Mouse (Mus musculus) heart, adult 11 months (tissue): Measurements from ENCODE around the gene Nhlh1.

ENCODE experiments used
- DNase-seq: peaks from one replicate; pipeline ENCODE4 v3.0.0; 2022

The Nhlh1 gene

DNA sequence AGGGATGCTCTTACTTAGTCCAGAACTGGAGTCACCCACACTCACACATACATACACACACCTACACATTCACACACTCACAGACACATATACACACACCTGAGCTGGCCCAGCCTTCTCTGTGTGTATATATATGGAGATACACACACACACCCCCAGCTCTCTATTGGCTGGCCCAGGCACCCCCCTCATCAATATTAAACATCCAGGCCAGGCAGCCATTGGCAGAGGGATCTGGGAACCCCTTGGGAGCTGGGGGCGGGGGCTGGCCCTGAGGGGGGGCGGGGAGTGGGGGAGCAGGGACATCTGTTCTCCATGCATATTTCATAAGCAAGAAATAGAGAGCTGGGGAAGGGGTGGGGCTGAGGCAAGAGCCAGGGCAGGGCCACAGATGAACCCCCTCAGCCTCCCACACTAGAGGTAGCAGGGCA is at the start of gene Nhlh1:
Gene Nhlh1, minus strand, starts transcription at position 83 of the 431 bp plus-strand sequence.
- DNase-seq, result no peak

DNA sequence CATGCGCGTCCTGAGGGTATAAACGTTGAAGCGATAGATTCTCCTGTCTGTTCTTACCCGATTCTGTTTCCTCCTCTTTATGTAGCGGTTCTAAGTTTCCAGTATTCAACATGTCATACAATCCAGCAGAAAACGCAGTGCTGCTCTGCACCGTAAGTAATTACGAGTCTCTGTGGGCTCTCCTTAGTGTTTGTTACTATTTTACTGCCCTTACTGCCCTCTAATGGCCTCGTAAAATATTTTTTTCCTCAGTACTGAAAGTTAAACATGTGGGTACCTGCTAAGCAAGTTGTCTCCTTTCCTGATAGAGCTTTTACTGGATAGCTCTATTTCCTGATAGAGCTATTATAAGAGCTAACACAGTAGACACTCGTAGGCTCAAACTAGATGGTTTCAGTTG is 47.7 kb upstream of the Nhlh1 start:
- no peak for DNase-seq

DNA sequence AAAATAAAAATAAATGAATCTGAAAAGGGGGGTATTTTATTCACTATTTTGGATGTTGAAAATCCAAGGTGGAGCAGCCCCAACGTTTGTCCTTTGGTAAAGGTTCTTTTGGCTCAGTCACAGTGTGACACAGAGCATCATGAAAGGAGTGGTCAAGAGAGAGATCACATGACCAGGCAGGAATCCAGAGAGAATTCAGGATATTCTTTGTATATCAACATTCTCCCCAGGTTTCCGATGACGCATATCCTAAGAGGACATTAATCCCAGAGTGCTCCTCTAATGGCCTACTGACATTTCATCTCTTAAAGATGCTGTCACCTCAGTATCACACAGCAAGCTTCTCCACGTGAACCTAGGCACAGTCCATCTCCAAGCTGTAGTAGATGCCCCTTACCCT is 46.2 kb upstream of the Nhlh1 start:
- DNase-seq, result no peak

DNA sequence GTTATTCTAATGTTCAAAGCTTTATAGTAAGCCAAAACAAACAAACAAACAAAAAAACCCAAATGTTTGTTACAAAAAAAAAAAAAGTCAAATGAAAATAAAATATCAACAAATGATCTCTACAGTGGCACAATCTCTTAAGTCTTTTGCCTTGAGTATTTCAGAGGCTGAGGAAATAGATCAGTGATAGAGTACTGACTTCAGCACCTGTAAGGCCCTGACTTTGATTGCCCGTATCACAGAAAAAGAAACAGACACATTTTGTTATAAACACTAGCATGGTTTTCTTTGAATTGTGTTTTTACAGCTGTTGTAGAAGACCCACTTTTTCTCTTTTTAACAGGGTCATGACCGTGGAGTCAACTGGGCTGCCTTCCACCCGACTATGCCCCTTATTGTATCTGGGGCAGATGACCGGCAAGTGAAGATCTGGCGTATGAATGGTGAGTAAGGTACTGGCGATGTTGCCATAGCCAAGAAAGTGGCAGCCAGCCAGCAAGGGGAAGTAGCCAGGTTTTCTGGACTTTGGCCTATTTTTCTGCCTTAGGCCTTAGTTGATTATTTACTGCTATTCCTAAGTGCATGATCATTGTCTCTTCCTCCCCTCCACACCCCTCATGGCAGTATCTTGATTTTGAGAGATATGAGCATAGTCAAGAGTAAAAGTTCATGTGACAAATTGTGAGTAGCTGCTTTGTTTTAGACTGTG is 42.1 kb upstream of the Nhlh1 start:
- no peak for DNase-seq

DNA sequence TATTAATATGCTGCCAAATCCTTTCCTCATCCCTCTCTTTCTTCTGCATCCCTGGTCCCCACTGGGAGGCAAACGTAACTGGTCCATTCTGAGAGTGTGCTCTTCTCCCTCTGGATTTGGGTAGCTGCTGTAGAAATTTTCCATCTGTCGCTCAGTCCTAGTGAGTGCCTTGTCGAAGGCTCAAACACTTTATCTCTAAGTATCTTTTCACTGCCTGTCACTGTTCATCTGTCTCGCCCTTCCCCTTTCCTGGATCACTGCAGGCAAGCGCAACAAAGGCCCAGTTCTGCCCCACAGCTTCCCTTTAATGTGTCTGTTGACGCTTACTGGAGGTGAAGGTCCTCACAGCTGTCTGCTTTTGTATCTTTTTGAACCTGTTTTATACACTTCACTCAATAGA is 37.8 kb upstream of the Nhlh1 start:
- peak; percentile 88 for DNase-seq

DNA sequence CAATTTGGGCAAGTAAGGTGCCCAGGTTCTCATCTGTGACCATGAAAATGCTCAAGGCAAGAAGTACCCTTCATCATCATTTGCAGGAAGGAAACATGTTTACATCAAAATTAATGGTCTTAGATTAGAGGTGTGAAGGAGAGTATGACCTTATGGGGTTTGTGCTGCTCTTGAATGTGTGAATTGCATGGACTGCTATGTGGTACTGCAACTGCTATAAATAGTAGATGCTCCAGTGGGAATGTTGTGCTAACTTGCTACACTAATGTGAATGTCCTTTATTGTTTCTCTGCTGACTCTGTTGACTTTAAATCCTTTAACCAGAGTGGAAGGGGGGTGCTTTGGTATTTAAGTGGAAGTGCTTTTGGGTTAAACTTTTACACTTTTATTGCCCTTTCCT is 36.9 kb upstream of the Nhlh1 start:
- peak; percentile 25 for DNase-seq

DNA sequence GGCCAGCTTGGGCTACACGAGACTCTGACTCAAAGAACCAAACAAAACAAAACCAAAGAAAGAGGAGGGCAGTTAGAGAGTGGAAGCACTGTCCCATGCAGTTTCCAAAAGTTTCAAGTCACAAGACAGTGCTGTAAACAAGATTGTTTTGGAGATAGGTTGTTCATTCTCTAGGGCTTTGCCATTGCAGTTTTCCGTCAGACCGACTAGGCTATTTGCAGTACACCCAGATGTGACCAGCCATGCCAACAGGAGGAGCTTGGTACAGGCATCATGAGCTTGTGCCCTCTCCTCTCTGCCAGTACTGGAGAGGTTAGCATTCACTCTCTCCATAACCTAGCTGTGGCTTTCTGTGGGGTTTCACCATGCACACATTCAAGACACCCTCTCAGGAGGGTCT is 36.1 kb upstream of the Nhlh1 start:
- peak; percentile 92 for DNase-seq

DNA sequence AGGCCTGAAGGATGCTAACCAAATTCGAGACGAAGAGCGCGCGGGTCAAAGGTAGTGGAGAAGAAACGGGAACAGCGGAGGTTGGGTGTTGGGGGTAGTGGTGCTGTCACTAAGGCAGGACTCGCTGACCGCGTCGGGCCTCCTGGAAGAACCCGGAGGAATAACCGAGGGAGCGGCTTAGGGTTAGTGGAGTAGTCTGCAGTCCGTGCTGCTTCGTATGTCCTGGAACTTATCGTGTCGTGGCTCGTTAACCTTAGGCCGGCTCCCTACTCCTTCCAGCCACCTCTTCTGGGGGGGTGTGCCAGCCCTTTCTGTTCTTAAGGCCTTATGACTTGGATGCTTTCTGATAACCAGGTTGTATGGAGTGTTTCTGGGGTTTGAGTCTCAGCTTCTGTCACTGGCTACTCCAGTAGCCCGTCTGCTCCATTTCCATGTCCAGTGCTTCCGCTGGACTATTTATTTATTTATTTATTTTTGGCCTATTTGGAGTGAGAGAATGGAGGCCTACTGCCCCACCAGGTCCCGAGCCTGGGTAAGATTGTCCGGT is 25.6 kb upstream of the Nhlh1 start:
- no peak for DNase-seq

DNA sequence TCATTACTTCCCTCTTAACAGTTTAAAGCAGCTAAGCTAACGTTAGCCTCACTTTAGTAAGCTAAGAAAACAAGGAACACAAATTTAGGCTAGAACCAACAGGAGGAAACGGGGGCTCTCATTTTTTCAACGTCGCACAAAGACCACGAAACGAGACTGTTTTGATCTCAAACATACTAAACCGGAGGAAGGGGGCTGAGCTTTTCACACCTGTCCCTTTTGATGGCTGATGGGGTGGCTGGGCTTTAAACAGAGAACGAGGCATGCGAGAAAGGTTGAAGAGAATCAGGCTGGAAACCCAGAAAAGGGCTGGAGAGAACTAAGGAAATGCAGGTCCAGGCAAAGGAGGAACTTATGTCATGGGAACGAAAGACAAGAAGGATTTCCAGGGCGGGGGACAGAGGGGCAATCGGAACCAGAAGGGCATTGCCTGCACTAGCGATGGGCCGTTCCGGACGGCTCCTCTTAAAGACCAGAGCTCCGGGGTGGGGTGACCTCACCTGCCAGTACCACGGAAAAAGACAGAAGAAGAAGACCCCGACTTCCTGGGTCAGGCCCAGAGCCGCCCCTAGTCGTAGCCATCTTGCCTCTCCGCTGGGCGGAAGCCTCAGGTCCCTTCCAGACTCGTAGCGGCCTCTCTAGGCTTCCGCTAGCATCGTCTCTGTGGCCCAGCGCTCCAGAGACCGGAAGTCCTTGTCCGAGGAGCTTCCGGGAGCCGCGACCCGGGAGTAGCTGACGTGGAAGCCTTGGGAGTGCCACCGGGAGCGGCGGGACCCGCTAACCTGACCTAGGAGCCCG is 24.9 kb upstream of the Nhlh1 start, which contains the start of the genes Copa and Ncstn:
Gene Copa, plus strand, starts transcription at position 429 of the 798 bp plus-strand sequence.
Gene Ncstn, minus strand, starts transcription at position 695 of the 798 bp plus-strand sequence.
- DNase-seq, result peak; percentile 99

DNA sequence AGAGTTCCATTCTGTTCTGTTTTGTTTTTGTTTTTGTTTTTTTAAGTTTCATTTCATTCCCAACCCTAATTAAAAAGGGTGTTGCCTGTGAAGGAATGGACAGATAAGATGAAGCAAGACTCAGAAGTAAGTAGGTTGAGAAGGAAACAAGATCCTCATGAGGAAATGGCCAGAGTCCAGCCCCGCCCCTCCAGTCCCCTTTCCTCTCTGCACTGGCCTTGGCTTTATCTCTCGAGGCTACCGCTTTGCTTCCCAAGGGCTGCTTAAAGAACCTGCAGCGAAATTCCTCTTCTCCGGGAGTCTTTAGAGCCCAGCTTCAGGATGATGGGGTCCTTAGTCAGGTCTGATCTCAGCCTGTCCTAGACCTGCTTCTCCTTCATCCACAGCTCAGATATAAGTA is 20.6 kb upstream of the Nhlh1 start:
- DNase-seq, result peak; percentile 80

DNA sequence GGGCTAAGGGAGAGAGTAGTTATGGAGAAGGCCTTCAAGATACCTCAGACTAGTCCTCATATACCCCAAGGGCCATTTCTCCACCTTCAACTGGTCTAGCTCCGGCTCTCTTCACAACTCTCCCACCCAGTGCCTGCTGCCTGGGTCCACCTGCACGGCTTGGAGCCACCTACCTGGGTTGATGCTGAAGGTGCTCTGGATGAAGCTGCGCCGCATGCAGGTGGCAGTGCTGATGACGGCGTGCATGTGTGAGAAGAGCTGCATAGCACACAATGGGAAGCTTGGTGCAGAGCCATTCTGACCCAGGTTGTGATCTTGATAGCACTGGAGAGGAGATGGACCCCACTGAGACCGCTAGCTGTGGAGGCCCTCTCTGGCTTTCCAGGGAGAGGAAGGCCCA is 15.2 kb upstream of the Nhlh1 start:
- no peak for DNase-seq

DNA sequence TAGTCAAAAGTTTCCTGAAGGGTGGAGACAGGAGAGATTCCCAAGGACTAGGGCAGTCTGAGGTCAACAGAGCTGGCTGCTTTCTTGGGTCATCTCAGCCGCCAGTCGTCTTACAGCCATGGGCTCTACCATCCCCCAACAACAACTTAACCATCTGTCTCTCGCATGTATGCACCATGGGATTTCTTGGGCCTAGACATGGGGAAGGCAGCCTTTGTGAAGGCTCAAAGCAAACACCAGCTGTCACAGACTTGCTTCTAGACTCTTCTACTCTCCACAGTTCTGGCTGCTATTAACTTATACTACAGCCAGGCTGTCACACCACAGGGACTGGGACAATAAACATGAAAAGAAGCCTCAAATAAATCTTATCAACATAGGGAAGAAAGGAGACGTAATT is 14.2 kb upstream of the Nhlh1 start:
- DNase-seq, result no peak

DNA sequence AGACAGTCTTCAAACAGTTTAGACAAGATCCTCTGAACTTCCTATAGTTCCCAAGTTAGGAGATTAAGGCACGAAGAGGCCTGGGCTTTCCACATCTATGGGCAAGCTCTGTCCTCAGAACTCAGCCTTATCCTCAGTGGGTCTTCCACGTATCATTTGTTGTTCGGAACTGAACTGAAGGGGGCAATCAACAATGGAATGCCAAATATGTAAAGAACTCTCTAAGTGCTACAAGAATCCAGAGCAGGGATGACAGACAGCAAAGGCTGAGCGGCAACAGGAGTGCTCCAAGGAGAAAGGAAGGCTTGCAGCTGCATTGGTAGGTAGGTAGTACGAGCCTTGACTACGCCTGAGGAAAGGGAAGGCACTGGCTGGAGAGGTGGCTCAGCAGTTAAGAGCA is 12.9 kb upstream of the Nhlh1 start:
- no peak for DNase-seq

DNA sequence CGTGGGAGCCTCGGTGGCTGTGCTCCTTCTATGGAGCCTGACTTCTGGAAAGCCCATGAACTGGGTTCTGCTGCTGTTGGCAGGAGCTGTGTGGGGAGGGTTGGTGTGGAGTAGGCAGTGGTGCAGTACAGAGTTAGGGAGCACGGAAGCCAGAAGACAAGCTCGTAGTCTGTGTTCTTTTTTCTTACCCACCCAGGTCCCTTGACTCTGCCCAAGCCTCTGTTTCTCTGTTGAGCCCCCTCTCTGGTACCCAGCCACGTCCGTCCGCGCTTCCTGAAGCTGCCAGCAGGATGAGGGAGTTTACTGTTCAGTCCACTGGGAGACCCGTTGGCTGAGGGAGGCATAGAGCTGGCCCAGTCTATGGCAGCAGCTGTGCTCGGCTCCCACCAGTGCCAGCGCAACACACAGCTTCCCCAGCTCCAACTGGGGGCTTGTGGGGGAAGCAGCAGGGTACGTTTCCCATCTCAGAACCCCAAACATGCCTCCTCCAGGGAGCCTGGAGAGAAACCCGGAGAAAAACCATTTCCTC is 7.3 kb upstream of the Nhlh1 start:
- DNase-seq, result peak; percentile 89

DNA sequence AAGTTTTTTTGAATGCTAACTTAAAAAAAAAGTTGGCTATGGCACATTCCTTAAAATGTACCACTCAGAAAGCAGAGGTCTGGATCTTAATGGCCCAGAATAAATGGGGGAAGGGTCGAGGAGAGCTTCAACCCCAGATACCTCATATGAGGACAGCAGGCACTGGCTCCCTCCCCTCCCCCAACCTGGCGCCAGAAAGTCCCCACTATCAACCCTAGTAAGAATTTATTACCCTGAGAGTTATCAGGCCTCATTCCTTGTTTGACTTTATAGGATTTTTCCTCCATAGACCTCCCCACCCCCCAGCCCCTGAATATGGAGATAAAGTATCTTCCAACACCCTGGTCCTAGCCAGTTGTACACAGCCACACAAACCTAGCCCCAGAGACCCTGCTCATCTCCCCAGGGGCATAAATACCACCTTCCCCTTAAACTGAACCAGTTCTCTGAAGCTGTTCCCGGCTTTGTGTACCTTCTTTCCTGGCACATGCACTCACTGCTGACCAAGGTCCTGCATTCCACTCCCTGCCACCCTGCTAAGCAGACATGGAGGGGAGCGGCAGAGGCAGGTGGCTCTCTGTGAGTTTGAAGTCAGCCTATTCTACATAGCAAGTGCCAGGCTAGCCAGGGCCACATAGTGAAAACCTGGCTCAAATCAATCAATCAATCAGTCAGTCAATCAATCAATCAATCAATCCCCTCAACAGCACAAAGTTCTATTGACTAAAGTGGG is 6.1 kb upstream of the Nhlh1 start:
- no peak for DNase-seq

DNA sequence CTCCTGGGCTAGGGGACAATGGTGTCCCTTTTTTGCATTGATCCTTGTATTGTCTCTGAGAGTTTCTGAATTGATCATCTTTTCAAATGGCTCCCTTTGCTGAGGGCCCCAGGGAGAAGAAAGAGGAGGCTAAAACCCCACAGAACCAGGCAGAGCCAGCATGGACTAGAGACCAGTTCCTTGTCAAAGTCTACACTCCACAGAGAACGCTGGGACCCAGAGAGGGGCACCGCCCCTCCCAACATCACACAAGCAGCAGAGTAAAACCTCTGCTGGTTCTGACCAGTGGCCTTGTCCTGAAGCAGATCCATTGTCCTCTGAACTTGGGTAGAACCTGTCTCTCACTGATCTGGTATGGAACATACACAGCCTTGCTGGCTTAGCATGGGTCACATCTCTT is 4.7 kb upstream of the Nhlh1 start:
- no peak for DNase-seq

DNA sequence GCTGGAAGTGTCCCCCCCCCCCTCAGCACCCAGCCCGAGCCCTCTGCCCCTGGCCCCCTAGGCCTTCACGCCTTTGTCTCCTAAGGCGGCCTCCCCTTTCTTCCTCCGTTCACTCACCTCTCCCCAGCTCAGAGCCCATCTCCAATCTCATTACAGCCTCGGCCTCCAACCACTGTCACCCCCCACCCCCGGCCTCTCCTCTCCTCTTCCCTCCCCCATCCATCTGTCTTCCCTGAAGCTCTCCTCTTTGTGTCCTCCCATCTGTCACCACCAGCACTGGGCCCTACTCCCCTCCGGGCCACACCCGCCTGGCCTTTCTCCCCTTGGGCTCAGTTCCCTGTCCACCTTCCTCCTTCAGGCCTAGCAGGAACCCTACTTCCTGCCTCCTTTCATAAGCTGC is 3.8 kb upstream of the Nhlh1 start:
- no peak for DNase-seq

DNA sequence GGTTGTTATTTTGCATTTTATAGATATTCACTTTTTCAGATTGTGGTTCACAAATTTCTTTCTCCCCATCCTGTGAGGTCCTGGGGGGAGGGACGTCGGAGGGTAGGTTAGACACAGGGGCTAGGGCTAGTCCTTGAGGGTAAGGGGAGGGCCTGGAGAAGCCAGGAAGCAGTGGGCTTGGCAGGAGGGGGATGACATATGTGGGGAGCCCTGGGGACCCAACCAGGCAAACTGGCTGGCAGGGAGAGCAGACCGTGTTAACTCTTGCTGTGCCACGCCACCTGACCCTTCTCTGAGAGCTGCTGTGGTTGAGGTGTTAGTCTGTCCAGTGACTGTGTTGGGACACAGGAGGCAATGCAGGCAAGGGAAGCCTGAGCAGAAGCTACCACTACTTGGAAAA is 3.3 kb upstream of the Nhlh1 start:
- no peak for DNase-seq

DNA sequence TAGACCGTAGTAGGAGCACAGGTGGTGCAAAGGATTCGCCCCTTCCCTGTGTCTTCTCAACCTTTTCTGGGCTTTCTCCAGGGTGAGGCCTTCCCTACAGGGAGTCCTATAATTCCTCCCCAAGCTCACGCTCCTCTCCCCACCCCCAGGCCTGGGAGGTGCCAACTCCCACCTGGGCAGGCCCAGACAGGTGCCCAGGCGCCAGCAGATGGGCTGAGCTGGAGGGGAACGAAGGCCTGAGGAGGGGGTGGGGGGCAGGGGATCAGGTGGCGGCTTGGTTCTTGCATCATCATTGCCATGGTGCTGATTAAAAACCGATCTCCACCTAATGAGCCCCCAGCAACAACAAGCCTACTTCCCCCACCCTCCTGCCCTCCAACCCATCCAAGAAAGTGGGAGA is 1.5 kb upstream of the Nhlh1 start:
- no peak for DNase-seq

DNA sequence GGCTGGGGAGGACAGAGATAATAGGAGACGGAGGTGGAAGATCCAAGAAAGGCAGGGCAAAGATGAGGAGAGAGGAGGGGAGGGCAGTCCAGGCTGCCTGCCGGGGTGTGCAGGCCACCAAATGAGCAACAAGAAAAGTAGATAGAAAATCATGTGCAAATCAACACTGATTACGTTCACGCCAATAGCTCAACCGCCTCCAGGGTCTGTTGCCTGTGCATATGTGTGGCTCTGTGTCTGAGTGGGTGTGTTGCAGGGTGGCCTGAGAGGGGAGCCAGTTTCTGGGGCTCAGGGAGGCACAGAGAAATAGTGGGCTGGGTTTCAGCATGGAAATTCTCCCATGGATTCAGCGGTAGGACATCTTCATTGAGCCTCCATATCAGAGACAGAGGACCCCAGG is 948 bp upstream of the Nhlh1 start:
- no peak for DNase-seq

DNA sequence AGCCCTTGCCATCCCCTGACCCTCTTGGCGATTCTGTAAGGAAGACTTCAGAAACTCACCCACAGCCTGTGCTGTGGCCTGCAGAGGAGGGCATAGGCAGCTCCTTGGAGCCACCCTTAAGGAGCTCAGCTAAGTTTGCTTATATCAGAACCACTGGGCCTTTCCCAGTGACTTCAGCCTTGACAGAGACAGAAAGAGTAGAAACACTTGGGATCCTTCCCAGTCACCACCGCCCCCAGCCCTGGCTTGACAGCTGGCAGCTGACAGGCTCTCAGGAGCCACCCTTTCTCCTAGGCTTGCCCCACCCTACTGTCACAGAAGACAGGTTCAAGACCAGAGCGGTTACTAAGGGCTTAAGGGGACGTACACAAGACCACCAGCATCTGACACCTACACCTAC is 1.1 kb downstream of the Nhlh1 start:
- peak; percentile 48 for DNase-seq

DNA sequence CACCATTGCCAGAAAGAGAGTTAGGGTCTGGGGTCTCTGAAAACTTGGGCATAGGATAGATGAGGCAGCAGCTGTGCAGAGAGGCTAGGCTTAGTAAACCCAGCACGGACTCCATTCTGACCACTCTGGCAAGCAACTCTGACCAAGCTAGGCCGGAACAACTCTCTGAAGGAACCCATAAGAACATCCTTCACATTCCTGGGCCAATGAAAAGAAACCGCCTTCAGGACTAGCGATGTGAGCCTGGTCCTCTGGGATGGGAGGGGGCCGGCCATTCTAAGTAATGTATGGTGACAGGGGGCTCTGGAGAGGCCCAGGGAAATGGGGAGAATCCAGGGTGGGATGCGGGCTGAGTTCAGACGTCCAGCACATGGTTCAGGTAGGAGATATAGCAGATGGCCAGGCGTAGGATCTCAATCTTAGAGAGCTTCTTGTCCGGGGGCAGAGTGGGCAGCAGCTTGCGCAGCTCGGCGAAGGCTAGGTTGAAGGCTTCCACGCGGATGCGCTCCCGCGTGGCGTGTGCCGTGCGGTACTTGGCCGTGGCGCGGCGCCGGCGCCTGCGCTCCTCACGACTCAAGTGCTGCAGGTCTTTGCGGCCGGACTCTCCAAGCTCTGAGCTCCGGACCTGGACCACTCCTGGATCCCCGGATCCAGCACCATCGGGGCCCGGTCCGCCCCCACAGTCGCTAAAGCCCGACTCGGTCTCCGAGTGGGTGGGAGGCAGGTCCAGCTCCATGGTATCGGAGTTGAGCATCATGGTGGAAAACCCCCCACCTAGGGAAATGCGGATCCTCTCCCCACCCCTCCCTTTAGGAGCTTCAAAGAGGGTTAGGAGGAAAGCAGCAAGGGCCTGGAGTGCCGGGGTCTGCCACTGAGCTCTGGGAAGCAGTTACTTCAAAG is 3.6 kb downstream of the Nhlh1 start:
- DNase-seq, result peak; percentile 87
